Mouse (Mus musculus) bone marrow macrophage, adult 2 months (primary cell): ENCODE results near the gene Stkld1. TPM values are rescaled to one million over a fixed set of nuclear protein-coding genes. Genes with fewer than 3 reads are reported as not detected.

ENCODE experiments used
- H3K27ac ChIP-seq: 2 replicates; pipeline ENCODE4 v1.5.1; 2012; ENCODE audit warnings: low read depth, low read length; ENCODE audit not compliant: insufficient read depth
- H3K4me1 ChIP-seq: 2 replicates; pipeline ENCODE4 v1.6.1; 2012; ENCODE audit warnings: low read length; ENCODE audit not compliant: control insufficient read depth, insufficient read depth
- H3K4me3 ChIP-seq: 2 replicates; pipeline ENCODE4 v1.5.1; 2012; ENCODE audit warnings: mild to moderate bottlenecking, low read length, moderate library complexity; ENCODE audit not compliant: insufficient read depth
- CTCF ChIP-seq: IDR thresholded peaks from 2 replicates; pipeline ENCODE4 v1.5.1; 2012; ENCODE audit warnings: low read depth, mild to moderate bottlenecking, low read length, moderate library complexity
- POLR2A ChIP-seq: IDR thresholded peaks from 2 replicates; pipeline ENCODE4 v1.6.1; 2012; ENCODE audit warnings: mild to moderate bottlenecking, low read depth, low read length, borderline replicate concordance
- polyA plus RNA-seq: library from polyadenylated mRNA; stranded (reverse); fragments of >200 nt; gene quantifications from 2 replicates; pipeline ENCODE4 v1.2.4, GENCODE M21; 2012; ENCODE audit not compliant: missing spikeins, insufficient read depth, insufficient read length

The Stkld1 gene
- polyA plus RNA-seq, 1 experiment = 2.5 TPM

GRCm38 (mm10) chr2:26997498-26997897, 63.7 kb downstream of the Stkld1 start:
- Histone ChIP-seq H3K27ac (no peak overlapping the region), H3K4me1 (no peaks in the 10 kb centered on the region), H3K4me3 (no peak overlapping the region)
- TF ChIP-seq POLR2A = no peak
- TF ChIP-seq CTCF = no peak

DNA sequence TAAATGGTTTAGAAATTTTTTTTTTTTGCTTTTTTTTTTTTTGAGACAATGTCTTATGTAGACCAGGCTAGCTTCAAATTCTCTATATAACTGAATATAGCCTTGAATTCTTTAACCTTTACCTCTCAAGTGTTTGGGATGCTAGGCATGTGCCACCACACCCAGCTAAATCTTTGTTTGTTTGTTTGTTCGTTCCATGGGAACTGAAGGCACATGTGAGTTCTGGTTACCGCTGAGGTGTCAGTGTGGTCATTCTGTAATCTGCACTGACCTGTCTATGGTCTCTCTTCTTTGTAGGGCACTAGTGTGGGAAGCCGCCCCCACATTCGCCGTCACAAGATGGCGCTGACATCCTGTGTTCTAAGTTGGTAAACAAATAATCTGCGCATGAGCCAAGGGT, 64.1 kb downstream of the Stkld1 start:
- Histone ChIP-seq H3K4me1 (no peaks in the 10 kb centered on the region), H3K4me3 (no peak overlapping the region), H3K27ac (no peak overlapping the region)
- TF ChIP-seq POLR2A = no peak
- no peak for TF ChIP-seq CTCF

Other genes with a start within 250 kb of the Stkld1 start
- not detected in 2 replicates for gene Abo, start 69.1 kb upstream of the Stkld1 start, polyA plus RNA-seq
- gene Surf6, start 31.2 kb upstream of the Stkld1 start, polyA plus RNA-seq = 30.9 and 32.0 TPM in 2 replicates
- 46.0 and 53.0 TPM in 2 replicates for gene Med22, start 23.4 kb upstream of the Stkld1 start, polyA plus RNA-seq
- 400 and 420 TPM in 2 replicates for gene Rpl7a, start 23.3 kb upstream of the Stkld1 start, polyA plus RNA-seq
- 38.4 and 46.6 TPM in 2 replicates for gene Surf2, start 17.7 kb upstream of the Stkld1 start, polyA plus RNA-seq
- 91.1 and 97.9 TPM in 2 replicates for gene Surf1, start 17.5 kb upstream of the Stkld1 start, polyA plus RNA-seq
- 144 and 151 TPM in 2 replicates for gene Surf4, start 119 bp upstream of the Stkld1 start, polyA plus RNA-seq
- 57.9 and 62.1 TPM in 2 replicates for gene Rexo4, start 30.3 kb downstream of the Stkld1 start, polyA plus RNA-seq
- 0.16 TPM in 1 of 2 replicates, not detected in the other for gene Adamts13, start 39.4 kb downstream of the Stkld1 start, polyA plus RNA-seq
- 20.1 and 24.2 TPM in 2 replicates for gene Cacfd1, start 75.9 kb downstream of the Stkld1 start, polyA plus RNA-seq
- 24.5 and 26.9 TPM in 2 replicates for gene Slc2a6, start 94.0 kb downstream of the Stkld1 start, polyA plus RNA-seq
- not detected in 2 replicates for gene Mymk, start 138.1 kb downstream of the Stkld1 start, polyA plus RNA-seq
- gene Adamtsl2, start 145.3 kb downstream of the Stkld1 start, polyA plus RNA-seq = not detected in 2 replicates
- not detected in 2 replicates for gene Fam163b, start 208.4 kb downstream of the Stkld1 start, polyA plus RNA-seq
- gene Dbh, start 231.2 kb downstream of the Stkld1 start, polyA plus RNA-seq = not detected in 2 replicates